Mouse (Mus musculus): ENCODE data around the gene Ing5. TPM values are rescaled to one million over a fixed set of nuclear protein-coding genes. Genes with fewer than 3 reads are reported as not detected.
"Not testable (repeated sequence)": the region's sequence is repeated elsewhere in the genome, so short reads cannot be mapped to it uniquely, and the experiment has no call there.

Gene Ing5
- total RNA-seq, 4 experiments from 2014 or later, result 11.8 to 14.5 (median 13.9) TPM

- no peak for DNase-seq (ENCODE audit: low spot score in 2 of 2)
These were observed 55.9 kb downstream of the Ing5 start for GRCm38 (mm10) chr1:93859619-93860018.

GRCm38 (mm10) chr1:93861048-93861447, 57.3 kb downstream of the Ing5 start, which contains the start of gene Gal3st2:
TSS of gene Gal3st2 (plus strand) at chr1:93861306.
- not testable (repeated sequence) for DNase-seq (ENCODE audit: low spot score in 2 of 2)

Other genes with a start within 250 kb of the Ing5 start
- gene Stk25, start 145.3 kb upstream of the Ing5 start, total RNA-seq (2022), result 100 to 1,000 TPM; 350 to 369 (median 358) TPM
- gene Bok, start 118.3 kb upstream of the Ing5 start, total RNA-seq (2022), result 10 to 100 TPM; 26.6 to 35.9 (median 30.8) TPM
- 10 to 100 TPM; 77.7 to 85.0 (median 79.6) TPM for gene Atg4b, start 52.5 kb upstream of the Ing5 start, total RNA-seq (2022)
- 10 to 100 TPM; 33.6 to 45.6 (median 42.1) TPM for gene Thap4, start 49.1 kb upstream of the Ing5 start, total RNA-seq (2022)
- 10 to 100 TPM; 45.2 to 50.9 (median 46.1) TPM for gene Dtymk, start 2.0 kb upstream of the Ing5 start, total RNA-seq (2022)
- gene D2hgdh, start 20.9 kb downstream of the Ing5 start, total RNA-seq (2022), result 10 to 100 TPM; 11.0 to 18.3 (median 15.6) TPM
- under 1 TPM in 2 of 4 experiments, not detected in 2; 0.13 to 0.14 TPM for gene Gal3st2, start 57.3 kb downstream of the Ing5 start, total RNA-seq (2022)
- under 1 TPM; 0.16 to 0.41 (median 0.34) TPM for gene Gal3st2b, start 114.3 kb downstream of the Ing5 start, total RNA-seq (2022)
- under 1 TPM in 2 of 4 experiments, not detected in 2; 0.07 to 0.12 TPM for gene Gal3st2c, start 186.5 kb downstream of the Ing5 start, total RNA-seq (2022)
- 1 to 10 TPM; 4.7 to 9.3 (median 6.2) TPM for gene Neu4, start 216.5 kb downstream of the Ing5 start, total RNA-seq (2022)
- gene Pdcd1, start 248.6 kb downstream of the Ing5 start, total RNA-seq (2022), result 1 to 10 TPM in 2 of 4 experiments, under 1 TPM in 1, not detected in 1; 0.49 to 3.6 (median 2.9) TPM